11 mouse cellular contexts compared by ENCODE assay signal in genomic region chr4:149789421-149790194, GRCm38 (mm10). TPM values are rescaled to one million over a fixed set of nuclear protein-coding genes. Genes with fewer than 3 reads are reported as not detected.
DNase-seq lines count a peak whose midpoint lies in the region; ATAC-seq and TF ChIP-seq lines count a peak whose summit lies in the region.
"Had no signal": no experiment of that assay in that cellular context is flagged by ENCODE, and none has a peak within 500 bp of the region (broad histone marks: within the 10 kb centered on the region; RNA-seq: fewer than 3 reads in every experiment).

No protein-coding gene starts in this region.

- no peak overlapping the region for H3K9ac ChIP-seq in hindbrain, embryonic 14.5 days
- H3K9ac ChIP-seq in lung, postnatal 0 days (replicated peaks; ENCODE audit: low read depth) = no peak overlapping the region
- H3K9ac ChIP-seq: liver, embryonic 14.5 days had no signal

- H3K36me3 ChIP-seq in hindbrain, embryonic 14.5 days (replicated peaks; ENCODE audit: control insufficient read depth, insufficient read depth) = no peaks in the 10 kb centered on the region
- no peaks in the 10 kb centered on the region for H3K36me3 ChIP-seq in hindbrain, embryonic 10.5 days
- H3K36me3 ChIP-seq in lung, postnatal 0 days (ENCODE audit: insufficient read depth, low read length) = no peaks in the 10 kb centered on the region
- H3K36me3 ChIP-seq: G1E had no signal

- ATAC-seq in hindbrain, embryonic 14.5 days (ENCODE audit: low FRiP score) = no peak
- peak; percentile 82 for ATAC-seq in lung, postnatal 0 days
- ATAC-seq in activated CD4-positive, CD25-positive, alpha-beta regulatory T cell, adult 4 months = no peak

- WGBS in hindbrain, embryonic 14.5 days = 73% methylated on average over 13 of the region's 13 CpGs
- 84% methylated on average over 13 of the region's 13 CpGs for WGBS in hindbrain, embryonic 10.5 days
- 64% methylated on average over 13 of the region's 13 CpGs for WGBS in lung, postnatal 0 days

- no peak for TF ChIP-seq EP300 in lung, postnatal 0 days (IDR thresholded peaks at IDR 0.05)

- no peak overlapping the region for H3K4me3 ChIP-seq in hindbrain, embryonic 14.5 days (replicated peaks; ENCODE audit: low read length)
- no peak overlapping the region for H3K4me3 ChIP-seq in hindbrain, embryonic 10.5 days
- H3K4me3 ChIP-seq in lung, postnatal 0 days (ENCODE audit: low read depth, low read length) = no peak overlapping the region

- peaks cover 4% of the 10 kb centered on the region; the same call in 1 of the 2 replicates for H3K4me1 ChIP-seq in hindbrain, embryonic 14.5 days (replicated peaks; ENCODE audit: control insufficient read depth, insufficient read depth, low read length)
- peaks cover 29% of the 10 kb centered on the region for H3K4me1 ChIP-seq in hindbrain, embryonic 10.5 days (replicated peaks)
- no peaks in the 10 kb centered on the region; the same call in 1 of the 2 replicates for H3K4me1 ChIP-seq in lung, postnatal 0 days (ENCODE audit: insufficient read depth, low read depth, low read length)

- TF ChIP-seq CTCF in lung, postnatal 0 days (IDR thresholded peaks at IDR 0.05) = no peak

- 0 out of 2 replicates have a peak, but pooled peaks cover 3% of the 10 kb centered on the region for H3K9me3 ChIP-seq in hindbrain, embryonic 14.5 days (ENCODE audit: control insufficient read depth, low read length)
- H3K9me3 ChIP-seq in hindbrain, embryonic 10.5 days = peaks cover 2% of the 10 kb centered on the region; the same call in 1 of the 2 replicates
- H3K9me3 ChIP-seq in lung, postnatal 0 days (ENCODE audit: low read length) = no peaks in the 10 kb centered on the region
- H3K9me3 ChIP-seq: G1E had no signal

- H3K4me2 ChIP-seq in hindbrain, embryonic 14.5 days (replicated peaks) = no peak overlapping the region
- H3K4me2 ChIP-seq in lung, postnatal 0 days (replicated peaks; ENCODE audit: low read depth, low read length) = no peak overlapping the region

- H3K27me3 ChIP-seq in hindbrain, embryonic 14.5 days (ENCODE audit: control insufficient read depth, insufficient read depth, low read length) = no peaks in the 10 kb centered on the region
- H3K27me3 ChIP-seq in hindbrain, embryonic 10.5 days (ENCODE audit: insufficient read depth, poor library complexity, severe bottlenecking) = peaks cover 6% of the 10 kb centered on the region; the same call in 1 of the 2 replicates
- no peaks in the 10 kb centered on the region for H3K27me3 ChIP-seq in lung, postnatal 0 days (replicated peaks; ENCODE audit: insufficient read depth, low read length)

- no peak for DNase-seq in hindbrain, embryonic 14.5 days (ENCODE audit: low spot score)
- no peak for DNase-seq in hindbrain, embryonic 10.5 days (ENCODE audit: low spot score)
- peak; percentile 83 for DNase-seq in MN1 (ENCODE audit: low spot score)
- peak; percentile 61 for DNase-seq in gastrocnemius, postnatal 25 days
- DNase-seq in lung, postnatal 0 days (ENCODE audit: low spot score) = peak; percentile 83
- DNase-seq in cerebellum, postnatal 36 days = no peak
- DNase-seq in cerebellum, postnatal 4 days (ENCODE audit: low spot score in 2 of 2) = no peak
- DNase-seq: cerebellum, postnatal 25 days had no signal

- peak overlapping the region; percentile 45; the same call in 1 of the 2 replicates for H3K27ac ChIP-seq in hindbrain, embryonic 14.5 days
- H3K27ac ChIP-seq in hindbrain, embryonic 10.5 days = no peak overlapping the region
- H3K27ac ChIP-seq in lung, postnatal 0 days (ENCODE audit: low read length) = 0 out of 2 replicates have a peak overlapping the region, but pooled peaks have one; percentile 39
- H3K27ac ChIP-seq: liver, embryonic 14.5 days had no signal

RNA-seq across cellular contexts. Expression of gene Slc25a33, which starts 15.5 kb away (rescaled TPM):
- 38.2 and 40.2 TPM in 2 replicates for polyA plus RNA-seq in hindbrain, embryonic 14.5 days (2014; fragmentation: Nextera tagmentation; extraction: Ambion mirVana)
- 19.1 and 20.3 TPM in 2 replicates for polyA plus RNA-seq in hindbrain, embryonic 10.5 days (2016; fragmentation: Nextera tagmentation; extraction: Ambion mirVana)
- 10 to 100 TPM; 10.4 TPM for total RNA-seq in gastrocnemius, postnatal 25 days (2021)
- polyA plus RNA-seq in lung, postnatal 0 days (2015; fragmentation: Nextera tagmentation; extraction: Ambion mirVana) = 7.4 and 8.6 TPM in 2 replicates
- 1 to 10 TPM; 5.2 to 7.7 TPM for polyA plus RNA-seq in activated CD4-positive, CD25-positive, alpha-beta regulatory T cell, adult 4 months (2017; shearing (Covaris generic))

RNA-seq across cellular contexts. Expression of gene Tmem201, which starts 51.8 kb away (rescaled TPM):
- 29.9 and 31.9 TPM in 2 replicates for polyA plus RNA-seq in hindbrain, embryonic 14.5 days (2014; fragmentation: Nextera tagmentation; extraction: Ambion mirVana)
- 40.8 and 44.4 TPM in 2 replicates for polyA plus RNA-seq in hindbrain, embryonic 10.5 days (2016; fragmentation: Nextera tagmentation; extraction: Ambion mirVana)
- 10 to 100 TPM; 36.2 to 38.1 TPM for total RNA-seq in gastrocnemius, postnatal 25 days (2021)
- polyA plus RNA-seq in lung, postnatal 0 days (2015; fragmentation: Nextera tagmentation; extraction: Ambion mirVana) = 8.2 and 9.4 TPM in 2 replicates
- polyA plus RNA-seq in activated CD4-positive, CD25-positive, alpha-beta regulatory T cell, adult 4 months (2017; shearing (Covaris generic)) = 1 to 10 TPM; 3.0 to 6.8 TPM

Comparison
In these comparisons a context has a peak if more than half of its experiments do, and no peak if none do; other contexts are left out.
1. DNase-seq: peak in MN1 (single experiment), gastrocnemius, postnatal 25 days (single experiment) and lung, postnatal 0 days (single experiment); none in hindbrain, embryonic 14.5 days (single experiment), hindbrain, embryonic 10.5 days (single experiment), cerebellum, postnatal 36 days (0 of 2) and cerebellum, postnatal 4 days (0 of 2).